Mouse (Mus musculus) forebrain, postnatal 0 days (tissue): ENCODE results near the gene Oxct2a. TPM values are rescaled to one million over a fixed set of nuclear protein-coding genes. Genes with fewer than 3 reads are reported as not detected.
"Not testable (repeated sequence)": the region's sequence is repeated elsewhere in the genome, so short reads cannot be mapped to it uniquely, and the experiment has no call there.

ENCODE experiments used
- ATAC-seq: fragments of 200-750 bp; cut with Nextera tagmentation; 2 replicates; pipeline ENCODE4 v1.8.0; 2017; ENCODE audit warnings: mild to moderate bottlenecking, moderate library complexity
- DNase-seq: peaks from one replicate; pipeline ENCODE4 v3.0.0-alpha.2; 2015
- H3K27ac ChIP-seq: fragments of 300-500 bp; sonication (generic); 2 replicates; pipeline ENCODE4 v1.5.1; 2014; ENCODE audit warnings: low read depth, mild to moderate bottlenecking, antibody characterized with exemption, low read length, moderate library complexity, mixed read lengths
- H3K27me3 ChIP-seq: fragments of 300-500 bp; sonication (generic); 2 replicates; pipeline ENCODE4 v1.6.1; 2014; ENCODE audit warnings: mild to moderate bottlenecking, low read length, mixed read lengths; ENCODE audit not compliant: insufficient read depth
- H3K36me3 ChIP-seq: fragments of 300-500 bp; sonication (generic); 2 replicates; pipeline ENCODE4 v1.6.1; 2014; ENCODE audit warnings: mild to moderate bottlenecking, moderate library complexity; ENCODE audit not compliant: insufficient read depth
- H3K4me1 ChIP-seq: fragments of 300-500 bp; sonication (generic); 2 replicates; pipeline ENCODE4 v1.6.1; 2014; ENCODE audit warnings: antibody characterized with exemption; ENCODE audit not compliant: insufficient read depth
- H3K4me2 ChIP-seq: fragments of 300-500 bp; sonication (generic); 2 replicates; pipeline ENCODE4 v1.6.1; 2014; ENCODE audit warnings: low read depth, mild to moderate bottlenecking, moderate library complexity
- H3K4me3 ChIP-seq: fragments of 300-500 bp; sonication (generic); 2 replicates; pipeline ENCODE4 v1.5.1; 2014; ENCODE audit warnings: low read depth, low read length, mixed read lengths
- H3K9ac ChIP-seq: fragments of 300-500 bp; sonication (generic); 2 replicates; pipeline ENCODE4 v1.6.1; 2014; ENCODE audit warnings: mild to moderate bottlenecking
- H3K9me3 ChIP-seq: fragments of 300-500 bp; sonication (generic); 2 replicates; pipeline ENCODE4 v1.6.1; 2016; ENCODE audit warnings: low read length
- CTCF ChIP-seq: sonication (generic); IDR thresholded peaks from 2 replicates; pipeline ENCODE4 v1.5.1; 2016; ENCODE audit warnings: antibody characterized with exemption, control low read depth, low read depth
- WGBS: fragments of 180-500 bp; shearing (Covaris S2); extraction: QIAGEN DNeasy Blood & Tissue Kit; methylation state at CpG from one replicate; pipeline ENCODE4 v1.1.7; 2014; 5-methylcytosine and 5-hydroxymethylcytosine counted together
- polyA plus RNA-seq: library from polyadenylated mRNA; unstranded; fragments of >200 nt; fragmentation: Nextera tagmentation; extraction: Ambion mirVana; gene quantifications from 2 replicates; pipeline ENCODE4 v1.2.1, GENCODE M21; 2015
- total RNA-seq: library from RNA; depleted of rRNA; stranded (reverse); fragments of >200 nt; gene quantifications from 2 replicates; pipeline ENCODE4 v1.2.3, GENCODE M21; 2014

Oxct2a gene
- total and polyA plus RNA-seq, 2 experiments from 2014 or later = 0.08 to 0.19 TPM

DNA sequence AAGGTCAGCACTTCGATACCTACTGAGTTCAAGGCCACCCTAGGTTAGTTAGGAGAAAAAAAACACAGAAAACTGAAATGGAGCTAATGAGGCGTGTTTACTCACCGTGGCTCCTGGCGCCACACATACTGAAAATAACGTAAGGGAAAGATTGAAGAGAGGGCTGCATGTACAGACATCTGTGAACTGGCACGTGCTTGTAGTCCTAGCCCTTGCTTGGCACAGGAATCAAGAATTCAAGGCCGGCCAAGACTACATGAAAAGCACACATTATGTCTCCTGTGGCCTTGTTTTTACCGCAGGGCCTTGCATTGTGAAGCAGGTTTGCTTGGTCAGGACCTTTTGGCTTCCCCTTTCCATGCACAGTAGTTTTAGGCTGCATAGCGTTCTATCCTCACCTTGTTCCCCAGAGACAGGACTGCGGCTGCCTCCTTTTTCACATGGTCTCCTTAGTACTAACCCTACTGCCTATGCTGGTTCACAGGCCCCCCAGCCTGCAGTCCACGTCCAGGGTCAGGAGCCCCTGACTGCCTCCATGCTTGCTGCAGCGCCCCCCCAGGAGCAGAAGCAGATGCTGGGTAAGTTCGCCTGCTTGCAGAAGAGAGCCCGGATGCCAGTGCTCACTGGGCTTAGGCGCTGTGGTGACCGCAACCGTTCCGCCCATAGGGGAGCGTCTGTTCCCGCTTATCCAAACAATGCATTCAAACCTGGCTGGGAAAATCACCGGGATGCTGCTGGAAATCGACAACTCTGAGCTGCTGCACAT is 26.1 kb downstream of the Oxct2a start:
- no peak for ATAC-seq
- no peak overlapping the region for H3K4me2 ChIP-seq
- H3K9ac ChIP-seq = no peak overlapping the region
- H3K4me3 ChIP-seq = no peak overlapping the region
- no peak for DNase-seq
- no peaks in the 10 kb centered on the region for H3K9me3 ChIP-seq
- no peak overlapping the region for H3K27ac ChIP-seq
- no peaks in the 10 kb centered on the region for H3K4me1 ChIP-seq
- TF ChIP-seq CTCF = no peak
- H3K27me3 ChIP-seq = no peaks in the 10 kb centered on the region
- H3K36me3 ChIP-seq = peaks cover 75% of the 10 kb centered on the region
- WGBS = 88% methylated on average over 22 of the region's 22 CpGs

- no peaks in the 10 kb centered on the region for H3K4me1 ChIP-seq
- no peak overlapping the region for H3K9ac ChIP-seq
- H3K4me3 ChIP-seq = no peak overlapping the region
- peaks cover 79% of the 10 kb centered on the region for H3K36me3 ChIP-seq
- ATAC-seq = no peak
- no peak for DNase-seq
- H3K27me3 ChIP-seq = no peaks in the 10 kb centered on the region
- no peak overlapping the region for H3K27ac ChIP-seq
- no peaks in the 10 kb centered on the region for H3K9me3 ChIP-seq
- no peak overlapping the region for H3K4me2 ChIP-seq
- 90% methylated on average over 5 of the region's 5 CpGs for WGBS
- TF ChIP-seq CTCF = no peak
These were observed 27.3 kb downstream of the Oxct2a start for GRCm38 (mm10) chr4:123296148-123296534.

DNA sequence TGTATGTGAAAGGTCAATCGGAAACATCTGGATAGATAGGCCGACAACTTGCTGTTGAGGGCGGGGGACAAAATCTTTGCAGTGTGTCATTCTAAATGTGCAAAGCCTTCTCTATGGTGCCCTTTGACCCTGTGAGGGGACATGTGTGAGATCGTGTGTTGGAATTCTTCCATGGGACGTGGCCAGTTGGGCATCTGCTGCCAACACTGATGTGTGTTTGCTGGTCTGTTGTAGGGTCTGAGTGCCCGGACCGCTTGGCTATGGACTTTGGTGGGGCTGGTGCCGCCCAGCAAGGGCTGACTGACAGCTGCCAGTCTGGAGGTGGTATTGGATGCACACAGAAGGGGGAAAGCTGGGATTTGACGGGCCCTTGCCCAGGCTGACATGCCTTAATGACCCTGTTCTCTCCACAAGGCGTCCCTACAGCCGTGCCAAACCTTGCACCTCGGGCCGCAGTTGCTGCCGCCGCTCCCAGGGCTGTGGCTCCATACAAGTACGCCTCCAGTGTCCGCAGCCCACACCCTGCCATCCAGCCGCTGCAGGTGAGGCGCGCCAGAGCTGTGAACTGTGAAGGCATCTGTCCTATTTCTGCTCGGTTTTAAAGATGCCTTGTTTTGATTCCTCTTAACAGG is 27.8 kb downstream of the Oxct2a start:
- ATAC-seq = no peak
- Histone ChIP-seq H3K9ac (no peak overlapping the region), H3K4me1 (no peaks in the 10 kb centered on the region), H3K27me3 (no peaks in the 10 kb centered on the region), H3K4me3 (no peak overlapping the region), H3K36me3 (peaks cover 83% of the 10 kb centered on the region), H3K4me2 (no peak overlapping the region), H3K27ac (no peak overlapping the region), H3K9me3 (no peaks in the 10 kb centered on the region)
- WGBS = 93% methylated on average over 21 of the region's 21 CpGs
- no peak for TF ChIP-seq CTCF
- DNase-seq = no peak

DNA sequence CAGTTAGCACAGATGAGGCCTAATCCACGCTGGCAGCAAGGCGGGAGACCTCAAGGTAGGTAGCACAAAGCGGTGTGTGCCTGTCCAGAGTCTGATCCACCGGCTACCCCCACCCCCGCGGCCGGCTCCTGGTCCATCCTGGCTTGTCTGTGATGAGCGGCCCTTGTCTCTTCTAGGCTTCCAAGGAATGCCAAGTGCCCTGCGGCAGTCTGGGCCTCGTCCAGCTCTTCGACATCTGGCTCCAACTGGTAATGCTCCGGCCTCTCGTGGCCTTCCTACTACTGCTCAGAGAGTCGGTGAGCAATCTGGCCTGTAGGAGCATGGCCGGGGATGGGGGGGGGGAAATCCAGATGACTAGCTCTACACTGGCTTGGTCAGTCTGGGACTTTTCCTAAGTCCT is 28.4 kb downstream of the Oxct2a start:
- not testable (repeated sequence) for H3K4me3 ChIP-seq, H3K4me1 ChIP-seq, H3K27ac ChIP-seq, H3K27me3 ChIP-seq, DNase-seq, ATAC-seq, H3K4me2 ChIP-seq, H3K9ac ChIP-seq, H3K9me3 ChIP-seq
- WGBS = 94% methylated on average over 15 of the region's 15 CpGs
- H3K36me3 ChIP-seq = peaks cover 79% of the 10 kb centered on the region

GRCm38 (mm10) chr4:123293661-123294443 is 29.6 kb downstream of the Oxct2a start:
- WGBS = 81% methylated on average over 7 of the region's 7 CpGs
- H3K27ac ChIP-seq = no peak overlapping the region
- H3K4me2 ChIP-seq = no peak overlapping the region
- ATAC-seq (no peak), DNase-seq (no peak)
- no peak overlapping the region for H3K4me3 ChIP-seq
- H3K27me3 ChIP-seq = no peaks in the 10 kb centered on the region
- no peak for TF ChIP-seq CTCF
- H3K36me3 ChIP-seq = peaks cover 80% of the 10 kb centered on the region
- no peaks in the 10 kb centered on the region for H3K9me3 ChIP-seq
- H3K4me1 ChIP-seq = no peaks in the 10 kb centered on the region
- H3K9ac ChIP-seq = no peak overlapping the region

DNA sequence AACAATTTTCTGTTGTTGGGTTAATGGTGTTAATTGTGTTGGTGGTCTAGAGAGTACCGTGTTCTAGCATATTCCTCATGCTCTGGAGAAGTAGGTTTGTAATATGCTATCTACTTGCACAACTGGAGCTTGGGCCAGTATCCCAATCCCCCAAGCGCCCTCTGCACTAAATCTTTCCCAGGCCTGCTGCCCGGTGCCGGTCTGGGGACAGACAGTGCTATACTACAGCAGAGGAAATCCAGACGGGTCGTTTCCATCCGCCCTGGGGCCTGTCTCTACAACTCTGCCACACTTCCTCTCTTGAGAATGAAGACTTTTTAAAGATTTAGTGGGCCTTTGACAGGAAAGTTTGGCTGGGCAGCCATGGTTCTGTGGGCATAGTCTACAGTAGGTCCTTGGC is 30.4 kb downstream of the Oxct2a start:
- H3K9me3 ChIP-seq = no peaks in the 10 kb centered on the region
- no peaks in the 10 kb centered on the region for H3K27me3 ChIP-seq
- ATAC-seq (no peak), DNase-seq (no peak)
- WGBS = 90% methylated on average over 7 of the region's 7 CpGs
- H3K36me3 ChIP-seq = peaks cover 81% of the 10 kb centered on the region
- no peak overlapping the region for H3K9ac ChIP-seq
- no peaks in the 10 kb centered on the region for H3K4me1 ChIP-seq
- no peak overlapping the region for H3K27ac ChIP-seq
- H3K4me2 ChIP-seq = no peak overlapping the region
- no peak for TF ChIP-seq CTCF
- H3K4me3 ChIP-seq = no peak overlapping the region

GRCm38 (mm10) chr4:123292390-123292789 is 31.0 kb downstream of the Oxct2a start:
- Histone ChIP-seq H3K27ac (no peak overlapping the region), H3K4me3 (no peak overlapping the region), H3K4me1 (no peaks in the 10 kb centered on the region), H3K9ac (no peak overlapping the region), H3K9me3 (no peaks in the 10 kb centered on the region), H3K27me3 (no peaks in the 10 kb centered on the region), H3K36me3 (peaks cover 81% of the 10 kb centered on the region), H3K4me2 (no peak overlapping the region)
- no peak for DNase-seq
- ATAC-seq = no peak
- 84% methylated on average over 3 of the region's 3 CpGs for WGBS
- TF ChIP-seq CTCF = no peak
